Mouse (Mus musculus) CD4-positive, CD25-positive, alpha-beta regulatory T cell, adult 4 months (primary cell): ENCODE results near the gene Hsbp1. TPM values are rescaled to one million over a fixed set of nuclear protein-coding genes. Genes with fewer than 3 reads are reported as not detected.

ENCODE experiments used
- ATAC-seq: one replicate; pipeline ENCODE4 v1.8.0; 2017
- polyA plus RNA-seq, 2 experiments: library from polyadenylated mRNA; unstranded; fragments of 100-300 nt; shearing (Covaris generic); gene quantifications; one replicate each; pipeline ENCODE4 v1.2.1; 2017

Gene Hsbp1
- polyA plus RNA-seq, 2 experiments from 2014 or later, result 174 to 236 TPM

GRCm38 (mm10) chr8:119386988-119387387, 42.7 kb downstream of the Hsbp1 start:
- no peak for ATAC-seq

GRCm38 (mm10) chr8:119394097-119394496, 49.8 kb downstream of the Hsbp1 start:
- ATAC-seq, result no peak

- ATAC-seq, result peak; percentile 94
Observed at GRCm38 (mm10) chr8:119394524-119395026, 50.3 kb downstream of the Hsbp1 start, which contains the start of gene Mlycd. Gene Mlycd, plus strand, starts transcription at chr8:119394878.

- ATAC-seq, result peak; percentile 14
Observed at GRCm38 (mm10) chr8:119395072-119395950, 51.0 kb downstream of the Hsbp1 start.

Other genes starting within 250 kb of the Hsbp1 start
- 1 to 10 TPM; 4.5 to 5.6 TPM for gene Mlycd, start 50.4 kb downstream of the Hsbp1 start, polyA plus RNA-seq
- gene Osgin1, start 89.6 kb downstream of the Hsbp1 start, polyA plus RNA-seq, result 10 to 100 TPM; 16.7 to 26.0 TPM
- gene Necab2, start 102.2 kb downstream of the Hsbp1 start, polyA plus RNA-seq, result not detected
- not detected for gene Slc38a8, start 157.2 kb downstream of the Hsbp1 start, polyA plus RNA-seq
- gene Mbtps1, start 214.2 kb downstream of the Hsbp1 start, polyA plus RNA-seq, result 10 to 100 TPM; 45.9 to 90.2 TPM
- 10 to 100 TPM; 68.3 to 83.5 TPM for gene Hsdl1, start 230.7 kb downstream of the Hsbp1 start, polyA plus RNA-seq
- gene Dnaaf1, start 230.7 kb downstream of the Hsbp1 start, polyA plus RNA-seq, result not detected